Mouse (Mus musculus): ENCODE results near the gene Gm11627. TPM values are rescaled to one million over a fixed set of nuclear protein-coding genes. Genes with fewer than 3 reads are reported as not detected.

Gm11627 gene
- polyA plus RNA-seq, 1 experiment from 2014 or later: 2.8 TPM

DNA sequence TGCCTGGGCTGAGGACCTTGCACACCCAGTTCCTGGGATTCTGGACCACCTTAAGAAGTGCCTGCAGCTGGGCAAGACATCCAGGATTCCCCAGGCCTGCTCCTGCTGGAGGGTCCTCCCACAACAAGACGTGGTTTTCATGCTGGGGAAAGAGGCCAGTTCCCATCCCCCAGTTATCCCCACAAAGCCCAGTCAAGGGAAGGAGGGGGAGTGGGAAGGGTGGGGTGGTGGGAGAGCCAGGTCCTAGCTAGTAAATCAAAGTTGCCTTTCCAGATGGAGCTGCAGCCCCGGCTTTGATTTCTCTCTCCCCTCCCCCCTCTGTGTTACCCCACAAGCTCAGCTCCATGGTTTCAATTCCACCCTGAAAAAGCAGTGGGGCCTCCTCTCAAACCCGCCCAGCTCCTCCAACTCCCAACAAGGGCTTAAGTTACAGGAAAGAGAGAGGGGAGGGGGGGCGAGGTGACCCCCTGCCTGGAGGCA, 16.1 kb upstream of the Gm11627 start:
- H3K9me3 ChIP-seq: no peaks in the 10 kb centered on the region
- peaks cover 14% of the 10 kb centered on the region for H3K4me1 ChIP-seq (replicated peaks)
- WGBS: 3% methylated on average over 3 of the region's 4 CpGs
- no peak overlapping the region; the same call in 1 of the 2 replicates for H3K9ac ChIP-seq
- ATAC-seq (ENCODE audit: low FRiP score): no peak
- no peak overlapping the region for H3K4me3 ChIP-seq
- H3K36me3 ChIP-seq: no peaks in the 10 kb centered on the region
- no peaks in the 10 kb centered on the region for H3K27me3 ChIP-seq
- peak overlapping the region; percentile 64; the same call in 1 of the 2 replicates for H3K27ac ChIP-seq
- H3K4me2 ChIP-seq: 0 out of 2 replicates have a peak overlapping the region, but pooled peaks have one; percentile 8

- 86% methylated on average over 3 of the region's 3 CpGs for WGBS
- Histone ChIP-seq H3K9me3 (no peaks in the 10 kb centered on the region), H3K4me3 (no peak overlapping the region), H3K27me3 (peaks cover 6% of the 10 kb centered on the region), H3K4me1 (replicated peaks) (peaks cover 5% of the 10 kb centered on the region), H3K4me2 (no peak overlapping the region), H3K27ac (no peak overlapping the region), H3K9ac (no peak overlapping the region), H3K36me3 (no peaks in the 10 kb centered on the region)
- no peak for ATAC-seq (ENCODE audit: low FRiP score)
Observed at GRCm38 (mm10) chr11:102587554-102587953, 8.3 kb upstream of the Gm11627 start.

GRCm38 (mm10) chr11:102586445-102587130, 7.3 kb upstream of the Gm11627 start:
- no peak for ATAC-seq (ENCODE audit: low FRiP score)
- H3K27me3 ChIP-seq: peaks cover 15% of the 10 kb centered on the region
- H3K36me3 ChIP-seq: no peaks in the 10 kb centered on the region
- H3K9me3 ChIP-seq: no peaks in the 10 kb centered on the region
- WGBS: 94% methylated on average over 4 of the region's 4 CpGs
- no peak overlapping the region for H3K27ac ChIP-seq
- no peak overlapping the region for H3K4me3 ChIP-seq
- H3K9ac ChIP-seq: no peak overlapping the region
- H3K4me2 ChIP-seq: no peak overlapping the region
- H3K4me1 ChIP-seq (replicated peaks): peaks cover 14% of the 10 kb centered on the region

DNA sequence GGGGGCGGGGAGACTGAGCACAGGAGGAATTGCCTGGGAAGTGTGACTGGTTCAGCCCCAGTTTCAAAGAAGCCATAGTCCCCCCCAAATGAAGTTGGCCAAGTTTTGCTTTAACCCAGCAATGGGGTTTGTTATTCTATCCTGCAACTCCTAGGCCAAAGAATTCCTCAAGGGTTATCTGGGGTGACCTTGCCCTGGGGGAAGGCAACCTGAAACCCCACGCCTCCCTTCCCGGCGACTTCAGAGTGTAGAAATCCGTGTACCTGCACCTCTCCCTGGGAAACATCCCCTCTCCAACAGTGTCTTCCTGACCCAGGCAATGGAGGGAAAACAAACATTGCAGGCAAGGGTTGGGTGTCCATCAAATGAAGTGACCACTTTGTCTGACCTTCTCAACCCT, 3.5 kb upstream of the Gm11627 start:
- no peak overlapping the region for H3K9ac ChIP-seq
- no peak overlapping the region; the same call in 1 of the 2 replicates for H3K27ac ChIP-seq
- H3K9me3 ChIP-seq: no peaks in the 10 kb centered on the region
- peaks cover 15% of the 10 kb centered on the region for H3K27me3 ChIP-seq
- no peaks in the 10 kb centered on the region for H3K36me3 ChIP-seq
- no peak overlapping the region for H3K4me2 ChIP-seq
- no peak for ATAC-seq (ENCODE audit: low FRiP score)
- H3K4me1 ChIP-seq (replicated peaks): peaks cover 40% of the 10 kb centered on the region
- 18% methylated on average over 5 of the region's 5 CpGs for WGBS
- H3K4me3 ChIP-seq: no peak overlapping the region

- Histone ChIP-seq H3K27me3 (peaks cover 18% of the 10 kb centered on the region), H3K27ac (peak overlapping the region; percentile 63), H3K9ac (no peak overlapping the region), H3K4me3 (no peak overlapping the region), H3K4me2 (no peak overlapping the region), H3K36me3 (no peaks in the 10 kb centered on the region), H3K4me1 (replicated peaks) (peaks cover 40% of the 10 kb centered on the region), H3K9me3 (no peaks in the 10 kb centered on the region)
- WGBS: 21% methylated on average over 13 of the region's 13 CpGs
- ATAC-seq (ENCODE audit: low FRiP score): no peak
Observed at GRCm38 (mm10) chr11:102582016-102582610, 2.9 kb upstream of the Gm11627 start.

GRCm38 (mm10) chr11:102581281-102582015, 2.2 kb upstream of the Gm11627 start:
- Histone ChIP-seq H3K4me2 (no peak overlapping the region), H3K9ac (peak overlapping the region; percentile 36; the same call in 1 of the 2 replicates), H3K4me3 (no peak overlapping the region), H3K27me3 (peaks cover 20% of the 10 kb centered on the region), H3K27ac (peak overlapping the region; percentile 63), H3K36me3 (no peaks in the 10 kb centered on the region), H3K4me1 (replicated peaks) (peaks cover 40% of the 10 kb centered on the region), H3K9me3 (no peaks in the 10 kb centered on the region)
- no peak for ATAC-seq (ENCODE audit: low FRiP score)
- 11% methylated on average over 11 of the region's 11 CpGs for WGBS

GRCm38 (mm10) chr11:102580034-102580330, 721 bp upstream of the Gm11627 start:
- Histone ChIP-seq H3K4me3 (no peak overlapping the region), H3K4me2 (peak overlapping the region; percentile 45), H3K9ac (no peak overlapping the region), H3K4me1 (replicated peaks) (peaks cover 40% of the 10 kb centered on the region), H3K27ac (peak overlapping the region; percentile 70), H3K27me3 (peaks cover 19% of the 10 kb centered on the region), H3K9me3 (no peaks in the 10 kb centered on the region), H3K36me3 (no peaks in the 10 kb centered on the region)
- no peak for ATAC-seq (ENCODE audit: low FRiP score)
- WGBS: 20% methylated on average over 3 of the region's 3 CpGs

DNA sequence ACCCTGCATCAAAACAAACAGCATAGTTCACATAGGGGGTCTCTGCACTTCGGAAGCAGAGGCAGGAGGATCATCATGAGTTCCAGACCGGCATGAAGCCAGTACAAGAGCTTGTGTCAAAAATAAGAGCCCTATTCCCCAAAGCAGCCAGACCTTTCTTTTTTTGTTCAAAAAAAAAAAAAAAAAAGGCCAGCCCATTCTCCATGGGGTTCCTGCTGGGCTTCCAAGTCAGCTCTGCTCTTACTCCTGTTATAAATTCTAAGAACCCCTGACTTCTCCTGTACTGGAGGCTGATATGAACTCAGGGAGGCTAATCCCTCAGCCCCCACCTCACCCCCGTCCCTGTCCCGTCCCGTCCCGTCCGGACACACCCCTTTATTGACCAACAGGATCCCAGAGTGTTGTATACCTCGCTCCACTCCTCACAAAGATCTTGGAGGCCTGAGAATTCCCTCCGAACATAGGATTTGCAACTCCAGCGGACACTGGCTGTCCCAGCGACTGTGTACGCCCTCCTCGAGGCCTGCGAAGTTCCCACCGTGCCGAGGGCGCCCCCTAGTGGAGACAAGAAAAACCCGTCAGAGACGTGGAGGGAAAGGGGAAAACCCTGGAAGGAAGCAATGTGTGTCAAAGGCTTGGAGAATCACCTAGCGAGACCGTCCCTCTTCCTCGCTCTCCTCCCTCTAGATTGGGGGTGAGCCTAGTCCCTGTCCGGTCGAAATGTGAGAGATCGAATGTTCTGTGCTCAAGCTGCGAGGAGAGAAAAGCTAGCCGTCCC, 731 bp downstream of the Gm11627 start:
- peak overlapping the region; percentile 43; the same call in 1 of the 2 replicates for H3K9ac ChIP-seq
- WGBS: 6% methylated on average over 27 of the region's 27 CpGs
- no peaks in the 10 kb centered on the region for H3K36me3 ChIP-seq
- peaks cover 40% of the 10 kb centered on the region for H3K4me1 ChIP-seq (replicated peaks)
- H3K27ac ChIP-seq: peak overlapping the region; percentile 70
- peaks cover 17% of the 10 kb centered on the region for H3K27me3 ChIP-seq
- peak overlapping the region; percentile 45 for H3K4me2 ChIP-seq
- peak overlapping the region; percentile 22 for H3K4me3 ChIP-seq
- H3K9me3 ChIP-seq: no peaks in the 10 kb centered on the region
- ATAC-seq (ENCODE audit: low FRiP score): peak; percentile 37

DNA sequence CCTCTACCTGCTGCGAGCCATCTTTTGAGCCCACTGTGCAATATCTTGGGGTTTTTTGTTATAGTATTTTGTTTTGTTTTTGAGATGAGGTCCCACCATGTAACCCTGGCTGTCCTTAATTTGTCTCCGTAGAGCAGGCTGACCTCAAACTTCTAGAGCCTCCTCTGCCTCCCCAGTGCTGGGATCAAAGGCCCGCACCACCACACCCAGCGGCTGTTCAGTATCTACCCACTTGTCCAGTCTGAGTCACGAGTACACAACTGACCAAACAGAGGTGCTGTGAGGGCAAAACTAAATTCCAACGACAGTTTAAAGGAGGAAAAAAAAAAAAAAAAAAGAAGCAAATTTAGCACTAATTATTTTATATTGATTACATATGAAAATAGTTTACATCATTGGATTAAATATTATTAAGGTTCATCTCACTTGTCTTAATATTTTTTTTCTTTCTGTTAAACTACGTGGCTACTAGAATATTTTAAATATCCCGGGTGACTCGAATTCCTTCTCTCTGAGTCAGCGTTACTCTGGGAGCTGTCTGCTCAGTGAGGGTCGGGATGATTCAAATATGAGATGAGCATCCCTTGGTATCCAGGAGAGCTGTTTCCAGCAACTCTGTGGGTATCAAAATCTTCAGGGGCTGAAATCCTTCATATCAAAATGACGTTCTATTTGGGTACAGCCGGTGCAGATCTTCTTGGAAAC, 3.1 kb downstream of the Gm11627 start:
- WGBS: 68% methylated on average over 13 of the region's 13 CpGs
- H3K4me3 ChIP-seq: no peak overlapping the region
- no peak for ATAC-seq (ENCODE audit: low FRiP score)
- H3K4me2 ChIP-seq: no peak overlapping the region
- peaks cover 28% of the 10 kb centered on the region for H3K4me1 ChIP-seq (replicated peaks)
- no peak overlapping the region for H3K27ac ChIP-seq
- no peaks in the 10 kb centered on the region for H3K9me3 ChIP-seq
- H3K36me3 ChIP-seq: no peaks in the 10 kb centered on the region
- 0 out of 2 replicates have a peak, but pooled peaks cover 5% of the 10 kb centered on the region for H3K27me3 ChIP-seq
- no peak overlapping the region for H3K9ac ChIP-seq

DNA sequence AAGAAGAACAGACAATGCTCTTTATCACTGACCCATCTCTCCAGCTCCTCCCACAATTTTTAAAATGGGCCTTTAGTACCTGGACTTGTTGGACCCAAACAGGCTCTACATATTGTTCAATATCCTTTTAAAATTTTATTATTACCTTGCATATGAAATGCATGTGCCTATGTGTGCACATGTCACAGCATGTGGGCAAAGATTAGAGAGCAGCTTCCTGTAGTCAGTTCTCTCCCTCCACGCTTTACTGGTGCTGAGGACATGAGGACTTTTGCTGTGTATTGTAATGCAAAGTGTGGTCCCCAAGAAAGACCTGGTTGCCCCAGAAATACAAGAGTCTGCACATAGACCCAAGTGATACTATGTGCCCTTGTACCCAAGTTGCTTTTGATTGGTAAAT, 4.2 kb downstream of the Gm11627 start:
- Histone ChIP-seq H3K4me1 (replicated peaks) (peaks cover 20% of the 10 kb centered on the region), H3K27ac (no peak overlapping the region), H3K4me3 (no peak overlapping the region), H3K9me3 (no peaks in the 10 kb centered on the region), H3K9ac (no peak overlapping the region), H3K4me2 (no peak overlapping the region), H3K36me3 (no peaks in the 10 kb centered on the region), H3K27me3 (0 out of 2 replicates have a peak, but pooled peaks cover 5% of the 10 kb centered on the region)
- no peak for ATAC-seq (ENCODE audit: low FRiP score)
- WGBS: 67% methylated on average over 1 of the region's 1 CpGs

GRCm38 (mm10) chr11:102572866-102573663, 6.2 kb downstream of the Gm11627 start:
- 0 out of 2 replicates have a peak, but pooled peaks have one; percentile 32 for ATAC-seq (ENCODE audit: low FRiP score)
- 6% methylated on average over 18 of the region's 18 CpGs for WGBS
- peak overlapping the region; percentile 67 for H3K4me2 ChIP-seq
- no peak overlapping the region for H3K27ac ChIP-seq
- H3K9ac ChIP-seq: peak overlapping the region; percentile 56; the same call in 1 of the 2 replicates
- H3K27me3 ChIP-seq: 0 out of 2 replicates have a peak, but pooled peaks cover 5% of the 10 kb centered on the region
- H3K36me3 ChIP-seq: no peaks in the 10 kb centered on the region
- H3K4me1 ChIP-seq (replicated peaks): peaks cover 6% of the 10 kb centered on the region
- H3K9me3 ChIP-seq: no peaks in the 10 kb centered on the region
- H3K4me3 ChIP-seq: peak overlapping the region; percentile 40
